Mouse (Mus musculus): ENCODE results near the gene Cnep1r1. TPM values are rescaled to one million over a fixed set of nuclear protein-coding genes. Genes with fewer than 3 reads are reported as not detected.

The Cnep1r1 gene
- polyA plus RNA-seq, 1 experiment from 2014 or later: 48.7 TPM

DNA sequence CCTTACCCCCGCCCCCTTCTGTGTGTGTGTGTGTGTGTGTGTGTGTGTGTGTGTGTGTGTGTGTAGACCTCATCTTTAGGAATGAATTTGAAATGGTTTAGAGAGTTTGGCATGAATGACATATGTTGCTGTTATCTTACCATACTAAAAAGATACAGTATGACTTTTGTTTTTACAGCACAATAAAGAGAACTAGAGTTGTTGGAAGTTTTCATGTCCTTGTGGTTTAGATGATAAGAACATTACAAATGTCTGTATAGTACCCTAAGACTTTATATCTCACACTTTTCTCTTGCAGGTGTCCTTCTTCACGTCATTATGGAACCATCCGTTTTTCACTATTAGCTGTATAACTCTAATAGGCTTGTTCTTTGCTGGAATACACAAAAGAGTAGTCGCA, 10.8 kb downstream of the Cnep1r1 start:
- H3K4me3 ChIP-seq (replicated peaks; ENCODE audit: low read length): no peak overlapping the region
- H3K27ac ChIP-seq (ENCODE audit: low read length): no peak overlapping the region
- no peak for ATAC-seq
- H3K9ac ChIP-seq (replicated peaks; ENCODE audit: low read depth, low read length): no peak overlapping the region
- H3K9me3 ChIP-seq (ENCODE audit: control insufficient read depth, low read length): no peaks in the 10 kb centered on the region
- H3K36me3 ChIP-seq (ENCODE audit: control insufficient read depth, insufficient read depth): peaks cover 15% of the 10 kb centered on the region
- H3K4me2 ChIP-seq (ENCODE audit: low read length): no peak overlapping the region
- H3K27me3 ChIP-seq (replicated peaks; ENCODE audit: control insufficient read depth, insufficient read depth, low read length): no peaks in the 10 kb centered on the region
- WGBS: 92% methylated on average over 4 of the region's 4 CpGs
- H3K4me1 ChIP-seq (replicated peaks; ENCODE audit: control insufficient read depth, insufficient read depth, low read length): no peaks in the 10 kb centered on the region

DNA sequence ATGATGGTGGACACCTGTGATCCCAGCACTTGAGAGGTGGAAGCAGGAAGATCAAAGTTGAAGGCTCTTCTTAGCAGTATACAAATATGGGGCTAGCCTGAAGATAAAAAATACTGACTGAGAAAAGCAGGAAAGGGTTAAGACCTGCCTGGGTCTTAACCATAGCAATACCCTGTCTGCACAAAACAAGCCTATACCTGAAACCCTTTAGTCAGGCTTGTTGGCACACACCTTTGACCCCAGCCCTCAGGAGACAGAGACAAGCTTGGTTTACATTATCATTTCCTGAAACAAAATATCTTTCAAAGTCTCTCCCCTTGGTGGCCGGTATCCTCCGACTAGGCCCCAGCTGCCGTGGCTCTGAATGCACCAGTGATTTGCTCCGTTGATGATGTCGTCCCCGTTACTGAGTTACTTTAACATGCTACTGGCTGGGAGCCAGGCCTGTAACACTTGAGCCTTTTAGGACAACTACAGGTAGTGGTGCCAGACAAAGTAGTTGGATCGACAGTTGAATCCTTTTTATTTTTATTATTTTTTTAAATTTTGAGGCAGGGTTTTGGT, 12.3 kb downstream of the Cnep1r1 start:
- Histone ChIP-seq H3K27me3 (replicated peaks; ENCODE audit: control insufficient read depth, insufficient read depth, low read length) (no peaks in the 10 kb centered on the region), H3K9me3 (ENCODE audit: control insufficient read depth, low read length) (no peaks in the 10 kb centered on the region), H3K9ac (replicated peaks; ENCODE audit: low read depth, low read length) (no peak overlapping the region), H3K27ac (ENCODE audit: low read length) (no peak overlapping the region), H3K4me1 (replicated peaks; ENCODE audit: control insufficient read depth, insufficient read depth, low read length) (no peaks in the 10 kb centered on the region), H3K36me3 (ENCODE audit: control insufficient read depth, insufficient read depth) (peaks cover 15% of the 10 kb centered on the region), H3K4me3 (replicated peaks; ENCODE audit: low read length) (no peak overlapping the region), H3K4me2 (ENCODE audit: low read length) (no peak overlapping the region)
- WGBS: 31% methylated on average over 7 of the region's 7 CpGs
- no peak for ATAC-seq

DNA sequence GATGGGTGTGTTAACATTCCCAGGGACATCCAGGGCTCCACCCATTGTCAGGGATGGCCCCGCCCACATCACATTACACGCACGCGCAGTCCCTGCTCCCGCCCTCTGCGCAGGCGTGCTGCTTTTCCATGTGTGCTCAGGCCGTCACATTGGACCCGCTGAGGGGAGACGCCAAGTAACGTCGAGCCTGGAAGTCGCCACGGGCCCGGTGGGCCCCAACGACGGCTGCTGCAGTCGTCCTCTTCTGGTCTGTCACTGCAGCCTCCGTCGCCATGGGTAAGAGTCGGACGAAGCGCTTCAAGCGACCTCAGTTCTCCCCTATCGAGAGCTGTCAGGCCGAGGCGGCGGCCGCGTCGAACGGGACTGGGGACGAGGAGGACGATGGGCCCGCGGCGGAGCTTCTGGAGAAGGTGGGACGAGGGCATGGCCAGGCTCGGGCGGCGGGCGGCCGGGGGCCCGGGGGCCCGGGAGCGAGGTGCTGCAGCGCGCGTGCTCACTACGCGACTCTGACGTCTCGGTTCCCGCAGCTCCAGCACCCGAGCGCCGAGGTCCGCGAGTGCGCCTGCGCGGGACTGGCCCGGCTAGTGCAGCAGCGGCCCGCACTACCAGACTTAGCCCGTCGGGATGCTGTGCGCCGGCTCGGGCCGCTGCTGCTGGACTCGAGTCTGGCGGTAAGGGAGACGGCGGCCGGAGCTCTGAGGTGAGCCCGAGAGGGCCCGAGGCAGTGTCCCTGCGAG, 19.3 kb downstream of the Cnep1r1 start, which contains the start of gene Heatr3:
Gene Heatr3, plus strand, starts transcription at position 108 of the 737 bp plus-strand sequence.
- H3K27ac ChIP-seq (ENCODE audit: low read length): peak within 1 kb of the TSS; percentile 96
- H3K36me3 ChIP-seq (ENCODE audit: control insufficient read depth, insufficient read depth): peaks cover 23% of the 10 kb centered on the region
- peak within 1 kb of the TSS; percentile 85 for H3K4me2 ChIP-seq (ENCODE audit: low read length)
- no peaks in the 10 kb centered on the region for H3K9me3 ChIP-seq (ENCODE audit: control insufficient read depth, low read length)
- no peaks in the 10 kb centered on the region for H3K27me3 ChIP-seq (replicated peaks; ENCODE audit: control insufficient read depth, insufficient read depth, low read length)
- WGBS: under 1% methylated on average over 79 of the region's 79 CpGs
- peak within 1 kb of the TSS; percentile 84 for H3K4me3 ChIP-seq (replicated peaks; ENCODE audit: low read length)
- peak; percentile 98 for ATAC-seq
- peak within 1 kb of the TSS; percentile 84 for H3K9ac ChIP-seq (replicated peaks; ENCODE audit: low read depth, low read length)
- peaks cover 11% of the 10 kb centered on the region for H3K4me1 ChIP-seq (replicated peaks; ENCODE audit: control insufficient read depth, insufficient read depth, low read length)

DNA sequence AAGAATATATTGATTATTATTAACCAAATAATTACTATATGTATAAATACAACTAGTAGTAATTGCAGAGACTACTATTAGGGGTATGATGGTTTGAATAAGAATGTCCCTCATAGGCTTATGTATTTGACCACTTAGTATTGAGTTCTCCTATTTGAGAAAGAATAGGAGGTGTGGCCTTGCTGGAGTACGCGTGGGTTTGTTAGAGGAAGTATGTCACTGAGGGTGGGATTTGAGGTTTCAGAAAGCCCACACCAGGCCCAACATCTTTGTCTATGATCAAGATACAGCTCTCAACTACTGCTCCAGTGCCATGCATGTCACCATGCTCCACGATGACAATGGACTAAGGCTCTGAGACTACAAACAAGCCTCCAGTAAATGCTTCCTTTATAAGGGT, 20.7 kb downstream of the Cnep1r1 start:
- Histone ChIP-seq H3K9me3 (ENCODE audit: control insufficient read depth, low read length) (no peaks in the 10 kb centered on the region), H3K4me3 (replicated peaks; ENCODE audit: low read length) (no peak overlapping the region), H3K9ac (replicated peaks; ENCODE audit: low read depth, low read length) (no peak overlapping the region), H3K4me2 (ENCODE audit: low read length) (no peak overlapping the region), H3K27me3 (replicated peaks; ENCODE audit: control insufficient read depth, insufficient read depth, low read length) (no peaks in the 10 kb centered on the region), H3K4me1 (replicated peaks; ENCODE audit: control insufficient read depth, insufficient read depth, low read length) (peaks cover 11% of the 10 kb centered on the region), H3K27ac (ENCODE audit: low read length) (no peak overlapping the region), H3K36me3 (ENCODE audit: control insufficient read depth, insufficient read depth) (peaks cover 20% of the 10 kb centered on the region)
- no peak for ATAC-seq
- WGBS: 93% methylated on average over 3 of the region's 3 CpGs

DNA sequence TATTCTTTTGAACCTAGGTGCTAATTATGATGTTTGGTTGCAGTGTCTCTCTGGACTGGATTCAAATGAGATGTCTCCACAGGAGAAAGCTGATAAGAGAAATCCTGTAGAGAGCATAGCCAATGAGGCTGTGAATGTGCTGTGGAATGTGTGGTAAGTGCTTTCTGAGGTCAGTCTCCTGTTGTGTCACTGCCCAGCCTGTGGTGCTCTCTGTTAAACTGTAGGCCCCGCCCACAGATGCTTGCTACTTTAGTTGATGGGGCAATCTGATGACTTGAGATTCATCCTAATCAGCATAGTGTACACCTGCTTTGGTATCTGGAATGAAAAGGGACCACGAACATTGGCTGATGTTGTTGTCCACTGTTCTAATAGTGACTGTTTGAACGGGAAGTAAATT, 23.1 kb downstream of the Cnep1r1 start:
- Histone ChIP-seq H3K4me2 (ENCODE audit: low read length) (no peak overlapping the region), H3K4me3 (replicated peaks; ENCODE audit: low read length) (no peak overlapping the region), H3K9ac (replicated peaks; ENCODE audit: low read depth, low read length) (no peak overlapping the region), H3K36me3 (ENCODE audit: control insufficient read depth, insufficient read depth) (peaks cover 19% of the 10 kb centered on the region), H3K9me3 (ENCODE audit: control insufficient read depth, low read length) (no peaks in the 10 kb centered on the region), H3K27me3 (replicated peaks; ENCODE audit: control insufficient read depth, insufficient read depth, low read length) (no peaks in the 10 kb centered on the region), H3K4me1 (replicated peaks; ENCODE audit: control insufficient read depth, insufficient read depth, low read length) (peaks cover 11% of the 10 kb centered on the region), H3K27ac (ENCODE audit: low read length) (no peak overlapping the region)
- ATAC-seq: no peak
- WGBS: 93% methylated on average over 3 of the region's 3 CpGs

DNA sequence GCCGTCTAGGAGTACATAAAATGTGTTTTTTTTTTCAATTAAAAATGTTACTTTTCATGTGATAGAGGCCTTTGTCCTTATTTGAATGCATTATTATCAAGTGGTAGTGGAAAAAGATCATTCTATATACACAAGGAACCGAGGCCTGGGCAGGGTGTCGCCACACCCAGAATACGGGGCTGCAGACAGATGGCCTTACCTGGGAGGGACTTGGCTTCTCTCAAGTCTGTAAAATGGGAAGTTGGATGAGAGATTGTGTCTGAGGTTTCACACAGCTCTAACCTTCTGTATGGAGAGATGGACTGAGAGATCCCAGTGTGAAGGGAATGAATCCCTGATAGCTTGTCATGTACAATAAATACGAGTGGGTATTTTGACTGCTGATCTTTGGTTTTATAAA, 25.5 kb downstream of the Cnep1r1 start:
- ATAC-seq: no peak
- Histone ChIP-seq H3K4me2 (ENCODE audit: low read length) (no peak overlapping the region), H3K4me1 (replicated peaks; ENCODE audit: control insufficient read depth, insufficient read depth, low read length) (0 out of 2 replicates have a peak, but pooled peaks cover 4% of the 10 kb centered on the region), H3K9me3 (ENCODE audit: control insufficient read depth, low read length) (no peaks in the 10 kb centered on the region), H3K27ac (ENCODE audit: low read length) (no peak overlapping the region), H3K27me3 (replicated peaks; ENCODE audit: control insufficient read depth, insufficient read depth, low read length) (no peaks in the 10 kb centered on the region), H3K36me3 (ENCODE audit: control insufficient read depth, insufficient read depth) (peaks cover 34% of the 10 kb centered on the region), H3K4me3 (replicated peaks; ENCODE audit: low read length) (no peak overlapping the region), H3K9ac (replicated peaks; ENCODE audit: low read depth, low read length) (no peak overlapping the region)
- WGBS: 92% methylated on average over 5 of the region's 5 CpGs

DNA sequence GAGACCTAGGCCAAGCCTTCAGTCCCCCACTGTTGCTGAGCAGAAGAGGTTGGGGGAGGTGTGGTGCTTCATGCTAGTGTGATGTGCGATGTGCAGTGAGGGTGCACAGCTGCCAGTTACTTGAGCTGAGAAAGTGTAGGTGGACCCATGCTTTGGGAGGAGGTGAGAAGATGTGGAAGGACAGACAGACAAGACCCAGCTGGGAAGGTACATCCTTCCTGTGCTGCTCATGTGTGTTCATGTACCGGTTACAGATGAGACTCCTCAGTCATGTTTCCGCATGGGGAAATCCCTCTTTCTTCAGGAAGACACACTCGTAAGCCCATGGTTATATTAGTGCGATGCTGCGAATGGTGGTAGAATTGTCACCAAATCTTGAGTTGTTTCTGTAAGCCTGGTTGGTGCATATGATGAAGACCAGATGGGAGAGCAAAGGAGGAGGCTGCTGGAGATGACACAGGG, 32.4 kb downstream of the Cnep1r1 start:
- Histone ChIP-seq H3K27ac (ENCODE audit: low read length) (no peak overlapping the region), H3K4me3 (replicated peaks; ENCODE audit: low read length) (no peak overlapping the region), H3K27me3 (replicated peaks; ENCODE audit: control insufficient read depth, insufficient read depth, low read length) (no peaks in the 10 kb centered on the region), H3K9ac (replicated peaks; ENCODE audit: low read depth, low read length) (no peak overlapping the region), H3K9me3 (ENCODE audit: control insufficient read depth, low read length) (no peaks in the 10 kb centered on the region), H3K4me1 (replicated peaks; ENCODE audit: control insufficient read depth, insufficient read depth, low read length) (no peaks in the 10 kb centered on the region), H3K36me3 (ENCODE audit: control insufficient read depth, insufficient read depth) (peaks cover 26% of the 10 kb centered on the region), H3K4me2 (ENCODE audit: low read length) (no peak overlapping the region)
- WGBS: 97% methylated on average over 6 of the region's 6 CpGs
- no peak for ATAC-seq

DNA sequence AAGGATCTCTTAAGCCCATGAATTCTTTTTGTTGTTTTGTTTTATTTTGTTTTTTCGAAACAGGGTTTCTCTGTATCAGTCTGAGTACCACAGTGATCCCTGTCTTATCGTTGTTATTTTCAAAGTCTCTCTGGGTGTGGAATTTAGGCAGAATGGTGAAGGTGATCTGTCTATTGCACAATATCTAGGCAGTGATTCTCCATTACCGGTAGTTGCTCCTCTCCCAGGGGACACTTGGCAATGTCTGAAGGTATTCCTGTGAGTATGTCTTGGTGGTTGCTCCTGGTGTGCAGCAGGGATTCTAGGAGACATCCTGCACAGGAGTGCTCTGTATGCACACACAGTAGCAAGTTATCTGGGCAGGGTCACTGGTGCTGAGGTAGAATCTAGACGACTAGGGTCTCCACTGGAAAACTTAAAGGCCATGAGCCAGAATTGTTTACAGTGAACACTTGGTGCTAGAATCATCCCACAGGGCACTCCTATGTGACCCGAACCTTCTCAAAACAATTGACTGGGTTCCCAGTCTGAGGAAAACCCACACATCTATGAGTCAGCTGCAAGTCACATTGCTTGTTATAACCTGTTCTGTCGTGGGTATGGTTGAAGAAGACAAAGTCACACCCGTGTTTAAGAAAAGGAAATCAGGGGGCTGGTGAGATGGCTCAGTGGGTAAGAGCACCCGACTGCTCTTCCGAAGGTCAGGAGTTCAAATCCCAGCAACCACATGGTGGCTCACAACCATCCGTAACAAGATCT, 41.8 kb downstream of the Cnep1r1 start:
- Histone ChIP-seq H3K27me3 (replicated peaks; ENCODE audit: control insufficient read depth, insufficient read depth, low read length) (no peaks in the 10 kb centered on the region), H3K27ac (ENCODE audit: low read length) (no peak overlapping the region), H3K36me3 (ENCODE audit: control insufficient read depth, insufficient read depth) (peaks cover 39% of the 10 kb centered on the region), H3K4me3 (replicated peaks; ENCODE audit: low read length) (no peak overlapping the region), H3K4me2 (ENCODE audit: low read length) (no peak overlapping the region), H3K9me3 (ENCODE audit: control insufficient read depth, low read length) (no peaks in the 10 kb centered on the region), H3K4me1 (replicated peaks; ENCODE audit: control insufficient read depth, insufficient read depth, low read length) (no peaks in the 10 kb centered on the region), H3K9ac (replicated peaks; ENCODE audit: low read depth, low read length) (no peak overlapping the region)
- ATAC-seq: no peak
- 87% methylated on average over 10 of the region's 10 CpGs for WGBS

DNA sequence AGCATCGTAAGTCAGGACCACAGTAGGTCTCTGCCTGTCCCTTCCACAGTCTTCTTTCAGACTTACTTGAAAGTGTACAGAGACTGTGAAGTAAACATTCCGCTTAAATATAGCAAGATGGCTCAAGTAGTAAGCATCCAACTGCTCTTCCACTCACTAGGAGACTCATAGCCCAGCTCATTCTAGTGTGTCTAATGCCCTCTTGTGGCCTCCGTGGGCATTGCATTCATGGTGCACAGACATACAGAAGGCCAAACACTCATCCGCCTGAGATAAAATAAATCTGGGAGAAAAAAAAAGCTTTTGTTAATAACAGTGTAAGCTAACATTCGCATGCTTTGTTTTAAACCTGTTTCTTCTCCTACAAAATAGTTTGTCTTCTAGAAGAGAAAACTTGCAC, 42.9 kb downstream of the Cnep1r1 start:
- Histone ChIP-seq H3K9me3 (ENCODE audit: control insufficient read depth, low read length) (no peaks in the 10 kb centered on the region), H3K4me3 (replicated peaks; ENCODE audit: low read length) (no peak overlapping the region), H3K4me2 (ENCODE audit: low read length) (no peak overlapping the region), H3K36me3 (ENCODE audit: control insufficient read depth, insufficient read depth) (peaks cover 39% of the 10 kb centered on the region), H3K27ac (ENCODE audit: low read length) (no peak overlapping the region), H3K27me3 (replicated peaks; ENCODE audit: control insufficient read depth, insufficient read depth, low read length) (no peaks in the 10 kb centered on the region), H3K9ac (replicated peaks; ENCODE audit: low read depth, low read length) (no peak overlapping the region), H3K4me1 (replicated peaks; ENCODE audit: control insufficient read depth, insufficient read depth, low read length) (no peaks in the 10 kb centered on the region)
- WGBS: 77% methylated on average over 5 of the region's 5 CpGs
- no peak for ATAC-seq
